Mouse (Mus musculus) testis, adult 2 months (tissue): ENCODE data around the gene Emg1.

Experiments
- CTCF ChIP-seq: fragments of 200-500 bp; IDR thresholded peaks from 2 replicates; pipeline ENCODE4 v1.5.1; 2012; ENCODE audit warnings: low read depth, mild to moderate bottlenecking, inconsistent platforms, low read length, moderate library complexity; ENCODE audit not compliant: control insufficient read depth, insufficient read depth, insufficient replicate concordance
- POLR2A ChIP-seq: fragments of 200-500 bp; IDR thresholded peaks from 2 replicates; pipeline ENCODE4 v1.6.1; 2012; ENCODE audit warnings: low read depth, mild to moderate bottlenecking, inconsistent platforms, low read length, moderate library complexity; ENCODE audit not compliant: control insufficient read depth

DNA sequence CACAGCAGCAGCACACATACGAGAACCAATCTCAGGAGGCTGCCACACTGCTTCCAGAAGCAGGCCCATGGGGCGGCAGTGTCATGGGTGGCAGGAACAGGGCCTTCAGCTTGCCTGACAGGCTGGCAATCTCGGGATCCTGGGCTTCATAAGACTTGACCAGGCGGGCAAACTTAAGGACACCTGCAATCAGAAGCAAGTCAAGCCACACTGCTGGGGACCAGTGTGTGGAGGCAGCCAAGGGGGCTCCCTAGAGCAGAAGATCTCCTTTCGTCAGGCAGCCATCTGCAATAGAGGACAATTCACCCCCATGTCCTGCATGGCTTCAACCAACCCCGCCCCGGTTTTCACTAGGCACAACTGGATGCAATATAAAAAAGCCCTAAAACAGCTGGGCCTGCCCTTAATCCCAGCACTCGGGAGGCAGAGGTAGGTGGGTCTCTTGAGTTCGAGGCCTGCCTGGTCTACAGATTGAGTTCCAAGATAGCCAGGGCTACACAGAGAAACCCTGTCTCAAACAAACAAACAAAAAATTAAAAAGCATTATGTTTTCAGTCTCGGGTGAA, 27.3 kb upstream of the Emg1 start:
- TF ChIP-seq CTCF: no peak
- no peak for TF ChIP-seq POLR2A
